Mouse (Mus musculus): ENCODE data around the gene Slc22a1.

Slc22a1 gene

DNA sequence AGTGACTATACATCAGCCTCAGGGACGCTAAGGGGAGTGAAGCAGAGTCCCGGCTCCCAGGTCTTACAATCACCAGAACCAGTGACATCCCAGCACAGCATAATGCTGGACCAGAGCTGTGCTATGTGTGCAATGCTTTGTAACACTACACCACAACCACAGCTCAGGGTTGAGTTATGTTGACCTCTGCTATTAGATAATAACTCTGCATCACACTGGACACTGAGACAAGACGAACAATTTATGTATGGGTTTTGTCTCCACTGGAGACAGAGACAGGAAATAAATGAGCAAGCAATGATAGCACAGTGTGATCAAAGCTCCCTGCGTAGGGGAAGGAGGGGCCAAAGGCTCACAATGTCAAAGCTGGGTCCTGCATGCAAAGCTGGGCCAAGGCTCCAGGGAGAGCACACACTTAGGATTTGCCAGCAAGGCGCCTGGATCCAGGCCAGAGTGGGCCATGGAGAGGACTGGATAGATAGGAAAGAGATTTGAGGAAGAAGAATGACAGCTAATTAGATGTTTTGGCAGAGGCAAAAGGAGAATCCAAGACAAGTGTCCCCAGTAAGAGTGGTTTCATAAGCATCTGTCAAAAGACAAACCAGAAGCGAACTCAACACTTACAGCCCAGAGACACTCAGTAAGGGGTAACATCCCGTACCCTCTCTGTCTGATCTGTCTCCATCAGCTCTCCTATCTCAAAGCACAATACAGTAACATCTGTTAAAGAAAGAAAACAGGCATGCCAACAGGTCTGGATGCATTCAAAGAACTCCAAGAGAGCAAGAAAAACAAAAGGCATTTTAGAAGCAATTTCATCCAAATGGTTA is 43.6 kb downstream of the Slc22a1 start:
- DNase-seq (ENCODE audit: low read depth) = peak; percentile 20

DNA sequence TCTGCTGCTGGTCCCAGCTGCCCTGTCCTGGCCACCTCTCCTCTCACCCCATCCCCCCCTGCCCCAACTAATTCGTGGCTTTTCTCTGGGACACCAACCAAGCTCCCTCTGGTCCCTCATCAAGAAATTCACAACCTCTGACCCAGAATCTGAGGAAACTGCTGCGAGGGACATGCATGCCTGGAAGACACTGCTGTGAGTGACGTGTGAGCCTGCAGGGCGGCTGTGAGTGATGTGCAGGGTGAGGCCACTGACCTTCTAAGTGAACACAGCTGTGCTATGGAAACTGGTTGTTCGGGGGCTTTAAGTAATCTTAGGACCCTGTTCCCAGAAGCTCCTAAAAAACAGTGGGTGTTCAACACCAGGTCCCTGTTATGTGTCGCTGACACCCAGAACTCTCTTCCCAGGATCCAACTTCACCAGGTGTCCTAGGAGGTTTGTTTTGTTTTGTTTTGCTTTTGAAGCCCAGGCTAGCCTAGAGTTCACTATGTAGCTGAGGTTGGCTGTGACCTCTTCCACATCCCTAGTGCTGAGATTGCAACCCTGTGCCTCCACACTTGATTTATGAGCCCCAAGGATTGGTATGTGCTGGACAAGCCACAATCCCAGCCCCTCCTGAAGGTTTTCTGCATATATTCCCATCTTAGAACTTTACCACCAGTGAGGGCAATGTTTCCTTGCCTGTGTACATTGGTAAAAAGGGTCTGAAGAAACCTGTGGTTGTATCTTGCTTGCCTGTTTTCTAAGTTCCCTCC is 44.5 kb downstream of the Slc22a1 start:
- no peak for DNase-seq (ENCODE audit: low read depth)

DNA sequence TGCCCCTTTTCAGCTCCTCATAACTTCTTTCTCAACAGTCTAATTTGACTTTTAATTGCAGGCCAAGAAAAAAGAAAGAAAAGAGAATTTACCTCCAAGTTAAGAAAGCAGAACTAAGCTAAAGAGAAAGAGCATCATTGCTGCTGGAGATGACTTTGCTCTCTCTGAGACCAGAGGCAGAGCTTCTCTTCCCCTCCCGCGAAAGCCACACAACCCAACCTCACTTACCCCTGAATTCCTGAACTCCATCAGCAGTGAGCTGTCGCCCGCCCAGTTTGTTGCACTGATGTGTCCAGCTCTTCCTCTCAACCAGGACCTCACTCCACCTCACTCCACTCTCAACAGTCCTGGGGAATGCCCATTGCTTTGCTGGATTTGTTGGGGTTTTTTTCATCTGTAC is 47.6 kb downstream of the Slc22a1 start:
- no peak for DNase-seq (ENCODE audit: low read depth)

DNA sequence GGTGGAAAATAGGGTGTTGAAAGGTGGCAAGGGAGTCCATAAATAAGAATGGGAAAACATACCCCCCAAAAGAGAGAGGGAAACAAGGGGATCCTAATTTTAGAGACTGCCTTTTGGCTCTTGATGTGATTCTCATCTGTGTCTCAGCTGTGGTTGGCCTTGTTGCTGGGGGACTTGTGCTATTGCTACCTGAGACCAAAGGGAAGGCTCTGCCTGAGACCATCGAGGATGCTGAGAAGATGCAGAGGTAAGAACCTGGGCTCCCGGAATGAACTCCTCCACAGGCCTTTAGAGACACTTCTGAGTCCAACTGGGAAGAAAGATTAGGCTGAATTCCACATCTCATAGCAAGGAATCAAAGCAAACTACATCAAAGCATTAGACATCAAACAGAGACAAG is 56.0 kb downstream of the Slc22a1 start:
- DNase-seq (ENCODE audit: low read depth) = no peak

DNA sequence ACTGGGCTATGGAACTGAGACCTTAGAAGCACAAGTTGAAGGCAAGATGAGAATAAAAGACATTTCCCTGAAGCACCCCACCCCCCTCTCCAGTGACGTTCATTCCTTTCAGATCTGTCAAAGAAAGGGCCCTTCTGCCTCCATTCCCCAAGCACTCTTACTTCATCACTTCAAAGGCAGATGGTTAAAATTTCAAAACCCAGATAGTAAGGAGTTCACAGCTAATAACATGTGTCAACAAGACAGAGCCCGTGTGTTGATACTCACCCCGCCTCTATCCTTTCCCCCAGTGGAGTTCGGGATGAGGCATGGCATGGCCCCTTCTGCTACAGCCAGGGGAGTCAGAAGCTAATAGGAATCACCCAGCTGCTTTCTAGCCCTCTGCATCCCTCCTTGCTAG is 60.2 kb downstream of the Slc22a1 start:
- no peak for DNase-seq (ENCODE audit: low read depth)

DNA sequence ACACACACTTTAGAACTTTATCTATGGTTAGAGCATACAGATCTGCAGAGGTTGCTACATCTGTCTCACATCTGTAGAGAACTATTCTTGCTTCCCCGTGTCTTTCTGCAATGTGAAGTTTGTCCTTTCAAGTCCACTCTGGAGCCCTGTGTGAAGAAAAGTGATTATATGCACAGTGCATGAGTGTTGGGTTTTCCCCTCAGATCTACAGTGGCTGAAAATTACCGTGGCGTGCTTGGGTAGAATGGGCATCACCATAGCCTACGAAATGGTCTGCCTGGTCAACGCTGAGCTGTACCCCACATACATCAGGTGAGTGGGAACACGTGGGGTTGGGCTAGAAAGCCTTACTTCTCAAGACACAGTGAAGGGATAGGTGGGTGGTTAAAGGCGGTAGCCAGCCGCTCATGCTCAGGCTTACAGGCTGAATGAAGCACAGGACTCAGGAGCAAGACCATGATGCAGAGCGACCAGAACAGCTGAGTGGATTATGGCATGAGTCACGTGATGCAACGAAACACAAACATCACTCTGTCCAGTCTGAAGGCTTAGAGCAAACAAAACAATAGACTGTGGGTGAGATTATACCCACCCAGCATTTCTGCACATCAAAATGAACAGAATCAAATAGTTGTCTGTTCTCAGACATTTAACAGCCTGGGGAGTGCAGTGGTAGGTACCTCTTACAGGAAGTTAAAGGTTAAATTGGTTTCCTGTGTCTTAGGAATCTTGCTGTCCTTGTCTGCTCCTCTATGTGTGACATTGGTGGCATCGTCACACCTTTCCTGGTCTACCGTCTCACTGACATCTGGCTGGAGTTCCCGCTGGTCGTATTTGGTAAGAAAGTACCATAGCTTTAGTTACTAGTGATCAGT is 60.9 kb downstream of the Slc22a1 start:
- DNase-seq (ENCODE audit: low read depth) = no peak

DNA sequence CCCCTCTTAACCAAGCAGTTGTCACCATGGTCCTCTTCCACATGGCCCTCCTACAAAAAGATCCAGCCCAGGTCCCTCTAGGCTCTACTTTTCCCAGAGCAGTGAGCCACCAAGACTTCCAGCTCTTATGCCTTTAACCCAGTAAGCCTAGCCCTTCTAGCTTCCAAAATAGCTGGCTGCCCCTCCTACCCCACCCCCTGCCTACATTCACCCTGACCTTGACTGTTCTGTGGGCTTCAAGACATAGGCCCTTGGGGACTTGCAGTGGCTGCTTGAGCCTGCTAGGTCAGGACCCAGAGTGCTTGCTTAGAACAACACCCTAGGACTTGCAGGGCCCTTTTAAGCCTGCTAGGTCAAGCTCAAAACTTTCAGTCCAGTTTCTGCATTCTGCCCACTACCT is 68.4 kb downstream of the Slc22a1 start:
- DNase-seq (ENCODE audit: low read depth) = no peak

DNA sequence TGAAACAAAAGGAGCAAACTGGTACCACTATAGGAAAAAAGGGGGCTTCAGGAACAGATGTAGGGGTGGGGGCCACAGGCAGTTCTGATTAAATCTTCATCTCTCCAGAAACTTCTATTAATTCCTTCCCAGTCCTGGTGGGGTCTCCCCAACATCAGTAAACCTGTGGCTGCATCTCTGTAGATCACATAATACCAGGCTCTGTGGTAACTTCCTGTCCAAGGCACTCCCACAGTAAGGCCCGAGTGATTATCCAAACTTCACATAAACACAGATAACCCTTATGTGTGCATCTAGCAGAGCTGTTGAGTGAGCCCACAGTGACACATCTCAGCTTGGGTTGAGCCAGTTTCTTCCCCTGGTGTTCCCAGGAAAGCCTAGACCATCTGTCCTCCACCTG is 69.0 kb downstream of the Slc22a1 start:
- no peak for DNase-seq (ENCODE audit: low read depth)
